Mouse (Mus musculus) E14TG2a.4 (cell line): ENCODE results near the gene Dscaml1.

ENCODE experiments used
- H3K27me3 ChIP-seq: 2 replicates; pipeline ENCODE4 v1.6.1; 2014; ENCODE audit warnings: low read length, control low read depth; ENCODE audit not compliant: insufficient read depth
- H3K36me3 ChIP-seq: 2 replicates; pipeline ENCODE4 v1.6.1; 2014; ENCODE audit warnings: low read length, control low read depth; ENCODE audit not compliant: insufficient read depth
- H3K4me1 ChIP-seq: replicated peaks from 2 replicates; pipeline ENCODE4 v1.6.1; 2014; ENCODE audit warnings: low read depth, low read length, control low read depth
- H3K4me3 ChIP-seq: replicated peaks from 2 replicates; pipeline ENCODE4 v1.5.1; 2014; ENCODE audit warnings: mild to moderate bottlenecking, low read length
- H3K9me3 ChIP-seq: 2 replicates; pipeline ENCODE4 v1.6.1; 2014; ENCODE audit warnings: low read length, control low read depth
- CTCF ChIP-seq: conservative IDR thresholded peaks from 2 replicates; pipeline ENCODE4 v1.5.1; 2014; ENCODE audit warnings: low read length
- NANOG ChIP-seq: IDR thresholded peaks from 2 replicates; pipeline ENCODE4 v1.6.1; 2014; ENCODE audit warnings: borderline replicate concordance, low read length, mixed read lengths
- POU5F1 ChIP-seq: IDR thresholded peaks from 2 replicates; pipeline ENCODE4 v1.6.1; 2014; ENCODE audit warnings: low read length, borderline replicate concordance

Gene Dscaml1

DNA sequence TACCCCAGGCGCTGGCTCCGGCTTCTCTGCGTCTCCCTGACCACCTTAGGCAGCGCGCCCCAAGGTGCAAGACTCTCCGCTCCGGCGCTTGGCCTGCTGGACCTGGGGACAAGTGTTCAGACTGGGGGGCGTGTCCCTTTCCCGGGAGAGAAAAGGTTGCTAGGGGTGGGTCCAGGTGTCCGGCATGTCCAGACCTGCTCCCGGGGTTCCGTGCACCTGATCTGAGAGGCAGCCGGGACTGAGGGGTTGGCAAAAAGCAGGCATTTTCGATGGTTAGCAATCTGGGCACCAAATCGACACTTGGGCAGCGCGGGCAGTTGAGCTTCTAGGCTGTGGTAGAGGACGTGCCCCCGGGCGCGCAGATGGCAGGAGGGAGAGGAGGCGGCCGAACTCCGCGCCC lies 4.7 kb downstream of the Dscaml1 start:
- Histone ChIP-seq H3K36me3 (no peaks in the 10 kb centered on the region), H3K27me3 (peaks cover 76% of the 10 kb centered on the region), H3K4me1 (peaks cover 23% of the 10 kb centered on the region), H3K4me3 (peak overlapping the region; percentile 85), H3K9me3 (no peaks in the 10 kb centered on the region)
- TF ChIP-seq POU5F1 (no peak), NANOG (no peak), CTCF (no peak)

DNA sequence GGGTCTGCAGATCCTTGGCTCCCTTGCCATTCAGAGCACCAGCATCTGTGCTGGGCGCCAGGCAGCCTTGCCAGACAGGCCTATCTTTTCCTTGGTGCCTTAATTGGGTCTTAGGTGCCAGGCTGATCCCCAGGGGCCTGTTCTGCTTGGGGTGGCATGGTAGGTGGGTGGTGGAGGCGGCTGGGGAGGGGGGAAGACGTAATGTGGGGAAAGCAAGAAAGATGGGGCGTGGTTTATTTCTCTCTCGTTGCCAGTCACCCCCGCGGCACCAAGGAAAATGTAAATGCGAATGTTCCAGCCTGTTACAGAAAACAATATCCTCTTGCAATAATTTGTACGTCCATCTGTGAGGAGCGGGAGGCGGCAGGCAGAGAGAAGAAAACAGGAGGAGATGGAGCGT lies 6.2 kb downstream of the Dscaml1 start:
- Histone ChIP-seq H3K9me3 (no peaks in the 10 kb centered on the region), H3K27me3 (peaks cover 73% of the 10 kb centered on the region), H3K36me3 (no peaks in the 10 kb centered on the region), H3K4me3 (peak overlapping the region; percentile 66), H3K4me1 (peaks cover 23% of the 10 kb centered on the region)
- no peak for TF ChIP-seq NANOG
- TF ChIP-seq POU5F1, result no peak
- no peak for TF ChIP-seq CTCF

DNA sequence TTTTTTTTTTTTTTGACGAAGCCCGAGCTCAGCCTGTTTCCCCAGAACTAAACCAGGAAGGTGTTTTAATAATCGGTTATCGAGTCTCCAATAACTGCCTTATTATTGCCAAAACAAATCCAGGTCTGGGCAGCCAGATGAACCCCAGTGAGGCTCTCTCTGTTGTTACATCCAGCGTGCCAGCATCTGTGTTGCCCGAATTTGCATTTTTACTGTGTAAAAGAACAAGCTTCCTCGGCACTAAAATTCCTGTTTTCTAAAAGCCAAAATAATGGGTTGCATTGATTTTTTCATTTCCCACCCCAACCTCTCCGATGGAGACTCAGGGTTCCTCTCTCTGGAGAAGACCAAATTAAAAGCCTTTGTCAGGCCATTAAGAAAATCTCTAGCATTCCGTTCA lies 6.7 kb downstream of the Dscaml1 start:
- H3K27me3 ChIP-seq, result peaks cover 73% of the 10 kb centered on the region
- H3K36me3 ChIP-seq, result no peaks in the 10 kb centered on the region
- no peak for TF ChIP-seq POU5F1
- TF ChIP-seq CTCF, result no peak
- TF ChIP-seq NANOG, result no peak
- no peaks in the 10 kb centered on the region for H3K9me3 ChIP-seq
- H3K4me1 ChIP-seq, result peaks cover 23% of the 10 kb centered on the region
- no peak overlapping the region for H3K4me3 ChIP-seq

DNA sequence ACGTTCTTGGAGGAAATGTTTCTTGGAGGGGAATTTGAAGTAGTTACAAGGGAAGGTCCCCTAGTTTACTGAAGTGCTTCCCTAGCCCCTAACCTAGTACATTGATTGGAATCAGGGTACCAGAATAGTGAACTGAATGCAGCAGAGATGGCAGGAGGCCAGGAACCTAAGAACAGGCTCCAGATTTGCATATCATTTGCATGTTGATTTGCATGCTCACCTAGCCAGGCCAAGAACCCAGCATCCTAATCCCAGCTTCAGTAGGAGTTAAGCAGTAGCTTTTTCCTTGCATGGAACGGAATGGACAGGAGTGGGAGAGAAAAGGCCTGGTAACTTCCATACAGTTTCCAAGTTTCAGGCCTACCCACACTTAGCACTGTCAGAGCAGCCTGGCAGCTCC lies 7.7 kb downstream of the Dscaml1 start:
- peaks cover 25% of the 10 kb centered on the region for H3K4me1 ChIP-seq
- H3K27me3 ChIP-seq, result peaks cover 68% of the 10 kb centered on the region

DNA sequence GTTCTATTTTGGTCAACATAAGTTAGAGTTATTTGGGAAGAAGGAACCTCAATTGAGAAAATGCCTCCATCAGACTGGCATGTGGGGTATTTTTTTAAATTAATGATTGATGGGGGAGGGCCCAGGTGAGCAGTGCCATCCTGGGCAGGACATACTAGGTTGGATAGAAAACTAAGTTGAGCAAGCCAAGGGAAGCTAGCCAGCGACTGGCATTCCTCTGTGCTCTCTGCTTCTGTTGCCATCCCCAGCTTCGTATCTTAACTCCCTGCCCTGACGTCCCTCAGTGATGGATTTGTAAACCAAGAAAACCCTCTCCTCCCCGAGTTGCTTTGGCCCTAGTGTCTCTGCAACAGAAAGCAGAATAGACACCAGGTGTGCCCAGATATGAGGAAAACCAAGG lies 12.6 kb downstream of the Dscaml1 start:
- H3K9me3 ChIP-seq, result no peaks in the 10 kb centered on the region
- H3K4me3 ChIP-seq, result no peak overlapping the region
- no peaks in the 10 kb centered on the region for H3K36me3 ChIP-seq
- H3K27me3 ChIP-seq, result peaks cover 46% of the 10 kb centered on the region
- TF ChIP-seq POU5F1, result no peak
- no peak for TF ChIP-seq NANOG
- no peak for TF ChIP-seq CTCF
- peaks cover 25% of the 10 kb centered on the region for H3K4me1 ChIP-seq

More for the DNA sequence above, 7.7 kb downstream of the Dscaml1 start:
- Histone ChIP-seq H3K4me3 (no peak overlapping the region), H3K9me3 (no peaks in the 10 kb centered on the region), H3K36me3 (no peaks in the 10 kb centered on the region)
- TF ChIP-seq NANOG, result no peak
- no peak for TF ChIP-seq CTCF
- no peak for TF ChIP-seq POU5F1

DNA sequence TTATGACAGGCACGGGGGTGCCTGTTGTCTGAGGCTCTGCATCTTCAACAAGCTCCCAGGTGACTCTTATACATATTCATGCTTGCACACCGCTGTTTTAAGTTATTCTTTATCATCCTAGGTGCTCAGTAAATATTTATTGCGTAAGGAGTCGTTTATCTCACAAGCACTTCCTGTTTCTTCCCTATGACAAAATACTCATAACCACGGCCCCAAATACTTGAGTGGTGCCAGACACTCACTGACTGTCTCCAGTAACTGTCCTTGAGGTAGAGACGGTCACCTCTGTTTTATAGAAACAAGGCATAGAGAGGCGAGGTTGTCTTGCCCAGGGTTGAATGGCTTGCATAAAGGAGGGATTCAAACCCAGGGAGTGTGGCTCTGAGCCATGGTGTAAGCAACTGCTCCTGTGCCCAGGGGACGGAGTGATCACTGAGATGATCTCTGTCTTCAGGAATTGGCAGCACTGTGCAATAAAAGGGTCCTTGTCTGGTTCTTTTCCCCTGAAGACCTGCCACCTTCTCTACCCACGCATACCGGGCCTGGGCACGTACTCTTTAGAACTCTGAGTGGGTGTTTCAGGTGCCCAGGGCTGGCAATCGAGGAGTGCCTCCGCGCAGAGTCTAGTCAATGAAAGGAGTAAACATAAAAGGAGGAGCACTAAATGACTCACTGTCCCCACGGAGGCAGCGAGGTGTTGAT lies 13.8 kb downstream of the Dscaml1 start:
- Histone ChIP-seq H3K4me1 (peaks cover 33% of the 10 kb centered on the region), H3K36me3 (no peaks in the 10 kb centered on the region), H3K9me3 (no peaks in the 10 kb centered on the region), H3K4me3 (no peak overlapping the region), H3K27me3 (peaks cover 46% of the 10 kb centered on the region)
- TF ChIP-seq POU5F1 (no peak), CTCF (no peak), NANOG (no peak)

DNA sequence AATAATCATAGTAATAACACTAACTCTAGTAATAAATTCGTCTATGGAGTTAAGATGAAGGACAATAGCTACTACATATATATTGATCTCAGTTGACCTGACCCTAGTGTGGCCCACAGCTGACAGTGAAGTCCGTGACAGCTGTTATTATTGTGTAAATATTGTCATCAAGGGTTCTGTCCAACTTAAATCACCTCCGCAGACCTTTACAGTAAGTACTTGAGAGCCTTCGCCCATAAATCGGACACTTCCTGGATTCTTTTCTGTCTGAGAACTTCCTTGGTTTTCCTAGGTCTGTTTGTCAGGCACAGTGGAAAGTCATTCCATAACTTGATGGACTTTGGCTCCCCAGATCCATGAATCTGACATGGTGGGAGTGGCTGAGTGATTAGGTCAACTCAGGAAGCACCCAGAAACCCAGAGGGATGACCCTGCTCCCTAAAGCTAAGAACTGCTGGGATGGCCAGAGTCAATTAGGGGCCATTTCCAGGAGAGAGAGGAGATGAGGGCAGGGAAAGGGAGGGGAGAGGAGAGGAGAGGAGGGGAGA lies 17.9 kb downstream of the Dscaml1 start:
- Histone ChIP-seq H3K27me3 (peaks cover 70% of the 10 kb centered on the region), H3K9me3 (no peaks in the 10 kb centered on the region), H3K4me3 (no peak overlapping the region), H3K36me3 (no peaks in the 10 kb centered on the region), H3K4me1 (peaks cover 45% of the 10 kb centered on the region)
- no peak for TF ChIP-seq CTCF
- no peak for TF ChIP-seq NANOG
- TF ChIP-seq POU5F1, result no peak

DNA sequence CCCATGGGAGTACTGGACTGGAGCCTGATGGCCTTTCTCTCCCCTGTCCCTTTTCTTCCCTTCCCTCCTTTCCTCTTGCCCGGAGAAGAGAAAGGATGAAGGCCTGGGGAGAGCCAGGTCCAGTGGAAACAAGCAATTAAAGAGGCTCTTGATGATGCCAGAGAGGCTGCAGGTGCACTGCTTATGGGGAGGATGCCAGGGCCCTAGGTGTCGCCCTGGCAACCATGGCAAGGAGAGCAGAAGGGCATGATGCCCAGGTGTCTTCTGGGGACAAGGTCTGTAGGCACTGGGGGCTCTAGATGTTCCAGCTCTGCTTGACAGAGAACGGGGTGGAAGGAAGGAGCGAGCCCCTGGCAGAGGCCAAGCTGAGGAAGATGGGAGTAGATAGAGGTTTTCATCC lies 23.2 kb downstream of the Dscaml1 start:
- TF ChIP-seq CTCF, result no peak
- no peak for TF ChIP-seq POU5F1
- no peak for TF ChIP-seq NANOG
- Histone ChIP-seq H3K4me3 (no peak overlapping the region), H3K4me1 (peaks cover 20% of the 10 kb centered on the region), H3K27me3 (peaks cover 65% of the 10 kb centered on the region), H3K36me3 (no peaks in the 10 kb centered on the region), H3K9me3 (no peaks in the 10 kb centered on the region)

DNA sequence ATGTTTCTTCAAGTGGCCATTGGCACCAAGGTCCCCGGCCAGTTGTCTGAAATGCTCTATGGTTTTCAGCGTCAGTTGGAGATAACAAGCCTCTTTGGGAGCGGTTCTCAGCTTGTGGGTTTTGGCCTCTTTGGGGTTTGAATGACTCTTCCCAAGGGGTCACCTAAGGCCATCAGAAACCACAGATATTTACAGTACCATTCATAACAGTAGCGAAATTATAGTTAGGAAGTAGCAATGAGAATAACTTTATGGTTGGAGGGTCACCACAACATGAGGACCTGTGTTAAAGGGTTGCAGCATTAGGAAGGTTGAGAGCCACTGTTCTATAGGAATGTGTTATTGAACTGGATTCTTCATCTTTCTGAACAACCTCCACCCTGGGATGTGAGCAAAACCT lies 24.9 kb downstream of the Dscaml1 start:
- TF ChIP-seq POU5F1 (no peak), NANOG (no peak), CTCF (no peak)
- no peak overlapping the region for H3K4me3 ChIP-seq
- no peaks in the 10 kb centered on the region for H3K36me3 ChIP-seq
- H3K4me1 ChIP-seq, result peaks cover 10% of the 10 kb centered on the region
- H3K27me3 ChIP-seq, result peaks cover 52% of the 10 kb centered on the region
- H3K9me3 ChIP-seq, result no peaks in the 10 kb centered on the region
